Mouse (Mus musculus) retina, embryonic 14.5 days (tissue): ENCODE data around the gene Tnfsf13.

Experiments used
- DNase-seq: peaks from one replicate; pipeline ENCODE4 v3.0.0-alpha.2; 2015; ENCODE audit warnings: low spot score

Tnfsf13 gene

DNA sequence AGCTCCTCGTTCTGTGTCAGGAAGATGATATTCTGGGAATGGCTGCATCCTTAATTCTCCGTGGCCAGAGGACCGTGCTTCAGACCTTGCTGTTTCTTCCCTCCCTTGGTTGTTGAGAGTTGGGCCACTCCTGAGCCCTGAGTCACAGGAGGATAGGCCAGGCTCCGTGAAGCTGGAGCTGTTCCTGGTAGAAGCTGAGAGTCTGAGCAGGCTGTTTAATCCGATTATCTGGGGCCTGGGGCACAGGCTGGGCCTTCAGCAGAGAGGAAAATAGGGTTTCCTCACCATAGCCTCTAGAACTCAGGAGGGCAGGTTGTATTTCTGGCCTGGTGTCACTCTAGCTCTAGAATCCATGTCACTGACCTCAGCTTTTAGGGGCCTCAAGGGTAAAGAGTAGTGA is 32.2 kb downstream of the Tnfsf13 start:
- no peak for DNase-seq

DNA sequence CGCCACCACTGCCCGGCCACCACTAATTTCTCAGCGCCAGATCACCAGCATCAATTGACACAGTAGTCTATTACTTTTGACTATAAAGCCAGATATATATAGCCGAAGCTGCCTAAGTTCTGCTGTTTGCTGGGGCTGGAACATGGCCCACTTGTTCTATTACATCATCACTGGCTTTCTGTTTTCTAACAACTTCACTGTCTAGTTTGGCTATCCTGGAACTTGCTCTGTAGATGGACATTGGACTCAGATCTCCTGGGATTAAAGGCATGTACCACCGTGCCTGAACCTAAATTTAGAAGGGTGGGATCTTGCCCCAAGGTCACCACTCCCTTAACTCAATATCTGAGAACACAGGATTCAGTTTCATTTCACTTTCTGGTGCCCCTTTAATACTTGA is 39.7 kb downstream of the Tnfsf13 start:
- DNase-seq = no peak

DNA sequence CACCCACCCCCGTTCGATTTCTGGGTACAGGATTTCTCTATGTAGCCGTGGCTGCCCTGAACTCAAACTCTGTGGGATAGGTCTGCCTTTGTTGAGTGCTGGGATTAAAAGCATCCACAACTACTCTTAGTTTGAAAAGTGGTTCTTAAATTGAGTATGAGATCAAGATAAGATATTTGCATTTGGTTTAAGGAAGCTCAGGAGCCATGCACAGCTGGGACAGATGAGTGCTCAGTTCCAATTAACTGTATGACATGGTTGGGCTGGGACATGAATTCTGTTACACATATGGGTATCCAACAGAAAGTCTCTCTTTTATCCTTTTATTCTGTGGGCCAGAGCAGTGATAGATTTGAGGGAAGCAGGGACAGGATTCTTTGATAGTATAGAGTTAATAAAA is 50.1 kb downstream of the Tnfsf13 start:
- DNase-seq = no peak

GRCm38 (mm10) chr11:69633128-69633866 is 52.3 kb downstream of the Tnfsf13 start:
- no peak for DNase-seq
